Mouse (Mus musculus): Measurements from ENCODE around the gene Clca4a. TPM values are rescaled to one million over a fixed set of nuclear protein-coding genes. Genes with fewer than 3 reads are reported as not detected.

The Clca4a gene
- total RNA-seq, 2 experiments from 2014 or later = not detected

Other genes with a start within 250 kb of the Clca4a start
- 1.7 and 2.0 TPM in 2 replicates for gene Clca3a1, start 214.1 kb downstream of the Clca4a start, total RNA-seq (2015)
- 0.92 and 2.3 TPM in 2 replicates for gene Clca3a1, start 214.1 kb downstream of the Clca4a start, total RNA-seq (2017)
- gene Clca3a2, start 155.6 kb downstream of the Clca4a start, total RNA-seq (2015) = not detected in 2 replicates
- gene Clca3a2, start 155.6 kb downstream of the Clca4a start, total RNA-seq (2017) = not detected in 2 replicates
- not detected in 2 replicates for gene Clca3b, start 125.7 kb downstream of the Clca4a start, total RNA-seq (2015)
- not detected in 2 replicates for gene Clca3b, start 125.7 kb downstream of the Clca4a start, total RNA-seq (2017)
- not detected in 2 replicates for gene Clca4b, start 42.5 kb downstream of the Clca4a start, total RNA-seq (2015)
- not detected in 2 replicates for gene Clca4b, start 42.5 kb downstream of the Clca4a start, total RNA-seq (2017)
- gene Clca1, start 57.7 kb upstream of the Clca4a start, total RNA-seq (2015) = not detected in 2 replicates
- not detected in 2 replicates for gene Clca1, start 57.7 kb upstream of the Clca4a start, total RNA-seq (2017)
- gene Clca2, start 124.4 kb upstream of the Clca4a start, total RNA-seq (2015) = not detected in 2 replicates
- gene Clca2, start 124.4 kb upstream of the Clca4a start, total RNA-seq (2017) = not detected in 2 replicates
- gene Odf2l, start 143.5 kb upstream of the Clca4a start, total RNA-seq (2015) = 43.3 and 46.6 TPM in 2 replicates
- gene Odf2l, start 143.5 kb upstream of the Clca4a start, total RNA-seq (2017) = 23.2 and 37.2 TPM in 2 replicates